ENCODE assay signal across 8 mouse cellular contexts in genomic region chr5:123039120-123039752, GRCm38 (mm10). TPM values are rescaled to one million over a fixed set of nuclear protein-coding genes. Genes with fewer than 3 reads are reported as not detected.
A peak's percentile ranks its signal among the peaks of the same experiment; 100 is the strongest.
DNase-seq lines count a peak whose midpoint lies in the region; ATAC-seq lines count a peak whose summit lies in the region.

No protein-coding gene starts in this region.

- no peaks in the 10 kb centered on the region for H3K9me3 ChIP-seq in embryonic facial prominence, embryonic 15.5 days (replicated peaks)
- no peaks in the 10 kb centered on the region for H3K9me3 ChIP-seq in heart, embryonic 13.5 days
- no peaks in the 10 kb centered on the region for H3K9me3 ChIP-seq in kidney, embryonic 15.5 days (replicated peaks)

- peak; percentile 72 to 73 for DNase-seq in urinary bladder, adult 18-20 months (ENCODE audit: low spot score in 2 of 2)
- no peak for DNase-seq in urinary bladder, adult 2 months (ENCODE audit: low spot score)
- DNase-seq in lung, postnatal 25 days (ENCODE audit: low spot score) = peak; percentile 89
- peak; percentile 69 for DNase-seq in skeletal muscle tissue, adult 2 months (ENCODE audit: low read depth, low spot score)
- no peak for DNase-seq in cerebellum, adult 9-10 months

- no peak overlapping the region for H3K27ac ChIP-seq in embryonic facial prominence, embryonic 15.5 days (replicated peaks)
- H3K27ac ChIP-seq in heart, embryonic 13.5 days (replicated peaks) = no peak overlapping the region; the same call in 1 of the 2 replicates
- 0 out of 2 replicates have a peak overlapping the region, but pooled peaks have one; percentile 28 for H3K27ac ChIP-seq in kidney, embryonic 15.5 days

- H3K36me3 ChIP-seq in embryonic facial prominence, embryonic 15.5 days = no peaks in the 10 kb centered on the region
- H3K36me3 ChIP-seq in heart, embryonic 13.5 days = no peaks in the 10 kb centered on the region
- H3K36me3 ChIP-seq in kidney, embryonic 15.5 days = no peaks in the 10 kb centered on the region

- peak overlapping the region; percentile 56 for H3K4me2 ChIP-seq in embryonic facial prominence, embryonic 15.5 days (replicated peaks)
- H3K4me2 ChIP-seq in heart, embryonic 13.5 days = peak overlapping the region; percentile 82
- peak overlapping the region; percentile 72 for H3K4me2 ChIP-seq in kidney, embryonic 15.5 days

- H3K9ac ChIP-seq in embryonic facial prominence, embryonic 15.5 days = no peak overlapping the region
- H3K9ac ChIP-seq in heart, embryonic 13.5 days = peak overlapping the region; percentile 73
- H3K9ac ChIP-seq in kidney, embryonic 15.5 days = peak overlapping the region; percentile 34; the same call in 1 of the 2 replicates

- no peak for ATAC-seq in embryonic facial prominence, embryonic 15.5 days (ENCODE audit: insufficient number of reproducible peaks, low FRiP score, low TSS enrichment, low read depth)
- peak; percentile 73 for ATAC-seq in heart, embryonic 13.5 days (ENCODE audit: extremely low read depth, insufficient number of reproducible peaks, low FRiP score, low TSS enrichment)
- ATAC-seq in kidney, embryonic 15.5 days (replicated peaks; ENCODE audit: low FRiP score) = peak; percentile 76

- H3K27me3 ChIP-seq in embryonic facial prominence, embryonic 15.5 days = no peaks in the 10 kb centered on the region
- no peaks in the 10 kb centered on the region for H3K27me3 ChIP-seq in heart, embryonic 13.5 days (replicated peaks)
- H3K27me3 ChIP-seq in kidney, embryonic 15.5 days = no peaks in the 10 kb centered on the region

- 0 out of 2 replicates have a peak, but pooled peaks cover 7% of the 10 kb centered on the region for H3K4me1 ChIP-seq in embryonic facial prominence, embryonic 15.5 days
- peaks cover 19% of the 10 kb centered on the region for H3K4me1 ChIP-seq in heart, embryonic 13.5 days
- H3K4me1 ChIP-seq in kidney, embryonic 15.5 days = peaks cover 16% of the 10 kb centered on the region

- H3K4me3 ChIP-seq in embryonic facial prominence, embryonic 15.5 days (replicated peaks) = peak overlapping the region; percentile 34
- H3K4me3 ChIP-seq in heart, embryonic 13.5 days = peak overlapping the region; percentile 50
- peak overlapping the region; percentile 39 for H3K4me3 ChIP-seq in kidney, embryonic 15.5 days (replicated peaks)

- 3% methylated on average over 25 of the region's 25 CpGs for WGBS in embryonic facial prominence, embryonic 15.5 days
- 3% methylated on average over 25 of the region's 25 CpGs for WGBS in heart, embryonic 13.5 days
- WGBS in kidney, embryonic 15.5 days = 6% methylated on average over 25 of the region's 25 CpGs

RNA-seq across cellular contexts. Expression of gene Morn3, which starts 7.6 kb away (rescaled TPM):
- not detected in 2 replicates for polyA plus RNA-seq in urinary bladder, adult 2 months (2012; rRNA removed)
- 4.7 and 11.2 TPM in 2 replicates for polyA plus RNA-seq in embryonic facial prominence, embryonic 15.5 days (2015; fragmentation: Nextera tagmentation; extraction: Ambion mirVana)
- polyA plus RNA-seq in heart, embryonic 13.5 days (2015; fragmentation: Nextera tagmentation; extraction: Ambion mirVana) = not detected in 2 replicates
- polyA plus RNA-seq in kidney, embryonic 15.5 days (2015; fragmentation: Nextera tagmentation; extraction: Ambion mirVana) = 0.26 TPM in 1 of 2 replicates, not detected in the other

RNA-seq across cellular contexts. Expression of gene Orai1, which starts 24.4 kb away (rescaled TPM):
- polyA plus RNA-seq in urinary bladder, adult 2 months (2012; rRNA removed) = 34.2 and 41.7 TPM in 2 replicates
- polyA plus RNA-seq in embryonic facial prominence, embryonic 15.5 days (2015; fragmentation: Nextera tagmentation; extraction: Ambion mirVana) = 16.8 and 17.3 TPM in 2 replicates
- 19.1 TPM in 2 replicates for polyA plus RNA-seq in heart, embryonic 13.5 days (2015; fragmentation: Nextera tagmentation; extraction: Ambion mirVana)
- polyA plus RNA-seq in kidney, embryonic 15.5 days (2015; fragmentation: Nextera tagmentation; extraction: Ambion mirVana) = 17.5 and 18.5 TPM in 2 replicates

RNA-seq across cellular contexts. Expression of gene Tmem120b, which starts 29.0 kb away (rescaled TPM):
- polyA plus RNA-seq in urinary bladder, adult 2 months (2012; rRNA removed) = 7.5 and 14.4 TPM in 2 replicates
- 19.4 and 21.2 TPM in 2 replicates for polyA plus RNA-seq in embryonic facial prominence, embryonic 15.5 days (2015; fragmentation: Nextera tagmentation; extraction: Ambion mirVana)
- polyA plus RNA-seq in heart, embryonic 13.5 days (2015; fragmentation: Nextera tagmentation; extraction: Ambion mirVana) = 11.8 and 12.9 TPM in 2 replicates
- 15.3 and 19.2 TPM in 2 replicates for polyA plus RNA-seq in kidney, embryonic 15.5 days (2015; fragmentation: Nextera tagmentation; extraction: Ambion mirVana)

RNA-seq across cellular contexts. Expression of gene Kdm2b, which starts 49.6 kb away (rescaled TPM):
- polyA plus RNA-seq in urinary bladder, adult 2 months (2012; rRNA removed) = 20.5 and 28.8 TPM in 2 replicates
- 42.9 and 43.9 TPM in 2 replicates for polyA plus RNA-seq in embryonic facial prominence, embryonic 15.5 days (2015; fragmentation: Nextera tagmentation; extraction: Ambion mirVana)
- 26.3 and 28.2 TPM in 2 replicates for polyA plus RNA-seq in heart, embryonic 13.5 days (2015; fragmentation: Nextera tagmentation; extraction: Ambion mirVana)
- 92.2 and 96.8 TPM in 2 replicates for polyA plus RNA-seq in kidney, embryonic 15.5 days (2015; fragmentation: Nextera tagmentation; extraction: Ambion mirVana)

Comparison
In these comparisons a context has a peak if more than half of its experiments do, and no peak if none do; other contexts are left out.
1. DNase-seq: peak in urinary bladder, adult 18-20 months (2 of 2), lung, postnatal 25 days (single experiment) and skeletal muscle tissue, adult 2 months (single experiment); none in urinary bladder, adult 2 months (single experiment) and cerebellum, adult 9-10 months (single experiment).
2. Peak in every context shown above with its lines, with median percentiles within 50 percentile points of each other: H3K4me2 ChIP-seq and H3K4me3 ChIP-seq.